In the genomic region with DNA sequence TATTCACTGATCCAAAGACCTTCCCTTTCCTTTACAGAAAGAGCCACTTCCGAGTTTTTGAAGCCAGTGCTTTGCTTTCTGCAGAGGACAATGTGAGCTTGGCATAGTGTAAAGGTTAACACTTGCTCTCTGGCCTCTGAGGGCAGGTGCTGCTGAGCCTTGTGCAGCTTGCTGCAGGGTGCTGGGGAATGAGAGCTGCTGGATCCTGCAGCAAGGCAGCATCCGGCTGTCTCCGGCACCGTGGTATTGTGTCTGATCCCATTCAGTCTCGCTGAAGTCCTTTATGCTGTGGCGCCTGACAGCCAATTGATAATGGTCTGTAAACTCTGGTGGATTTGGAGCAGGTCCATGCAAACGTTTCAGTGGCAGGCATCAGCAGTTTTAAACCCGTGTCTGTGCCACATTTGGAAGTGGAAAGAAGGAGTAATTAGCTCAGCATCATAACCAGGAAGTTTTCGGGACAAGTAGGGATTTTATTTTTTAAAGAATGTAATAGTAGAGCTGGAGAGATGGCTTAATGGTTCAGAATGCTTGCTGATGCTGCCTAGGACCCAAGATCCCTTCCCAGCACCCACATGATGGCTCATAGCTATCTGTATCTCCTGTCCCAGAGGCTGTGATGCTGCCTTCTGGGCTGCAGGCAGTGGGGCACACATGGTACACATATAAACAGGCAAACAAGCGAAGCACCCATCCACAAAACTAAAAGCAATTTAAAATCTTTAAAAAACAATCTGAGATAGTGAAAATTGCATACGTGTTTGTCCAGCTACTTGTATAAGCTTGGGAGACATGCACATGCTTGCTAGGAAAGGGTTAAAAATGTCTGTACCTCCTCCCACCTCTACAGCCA, we compare ENCODE assay signal across 8 mouse cellular contexts.
DNase-seq lines count a peak whose midpoint lies in the region; ATAC-seq lines count a peak whose summit lies in the region.

No protein-coding gene starts in this region.

- DNase-seq in heart, embryonic 10.5 days (ENCODE audit: low spot score), result no peak
- no peak for DNase-seq in heart, adult 8-10 months (ENCODE audit: low spot score)
- DNase-seq in forebrain, embryonic 10.5 days (ENCODE audit: extremely low spot score, low spot score), result no peak
- peak; percentile 63 for DNase-seq in midbrain, embryonic 14.5 days
- no peak for DNase-seq in natural killer cell, adult 2 months (ENCODE audit: low spot score in 2 of 2)
- no peak for DNase-seq in adrenal gland, adult (ENCODE audit: inconsistent age in 2 of 2, low spot score in 1 of 2)
- DNase-seq in ovary, adult 18-20 months (ENCODE audit: low spot score), result no peak

- H3K9me3 ChIP-seq in heart, embryonic 10.5 days, result no peaks in the 10 kb centered on the region
- peaks cover 3% of the 10 kb centered on the region; the same call in 1 of the 2 replicates for H3K9me3 ChIP-seq in forebrain, embryonic 10.5 days
- no peaks in the 10 kb centered on the region for H3K9me3 ChIP-seq in kidney, embryonic 15.5 days (replicated peaks)
- no peaks in the 10 kb centered on the region for H3K9me3 ChIP-seq in midbrain, embryonic 14.5 days (ENCODE audit: control insufficient read depth, low read length)

- peaks cover 18% of the 10 kb centered on the region for H3K4me1 ChIP-seq in heart, embryonic 10.5 days
- peaks cover 48% of the 10 kb centered on the region for H3K4me1 ChIP-seq in forebrain, embryonic 10.5 days
- peaks cover 39% of the 10 kb centered on the region for H3K4me1 ChIP-seq in kidney, embryonic 15.5 days
- H3K4me1 ChIP-seq in midbrain, embryonic 14.5 days (ENCODE audit: control insufficient read depth, insufficient read depth, low read length), result peaks cover 28% of the 10 kb centered on the region

- no peaks in the 10 kb centered on the region for H3K27me3 ChIP-seq in heart, embryonic 10.5 days (ENCODE audit: insufficient read depth, poor library complexity, severe bottlenecking)
- H3K27me3 ChIP-seq in forebrain, embryonic 10.5 days (ENCODE audit: poor library complexity, severe bottlenecking), result no peaks in the 10 kb centered on the region
- no peaks in the 10 kb centered on the region for H3K27me3 ChIP-seq in kidney, embryonic 15.5 days
- no peaks in the 10 kb centered on the region for H3K27me3 ChIP-seq in midbrain, embryonic 14.5 days (ENCODE audit: control insufficient read depth, insufficient read depth, low read length)

- peak overlapping the region; percentile 53 for H3K4me2 ChIP-seq in kidney, embryonic 15.5 days
- peak overlapping the region; percentile 47 for H3K4me2 ChIP-seq in midbrain, embryonic 14.5 days (ENCODE audit: low read length)

- peak; percentile 47 for ATAC-seq in kidney, embryonic 15.5 days (replicated peaks; ENCODE audit: low FRiP score)
- peak; percentile 48; the same call in 1 of the 2 replicates for ATAC-seq in midbrain, embryonic 14.5 days (ENCODE audit: low FRiP score, low TSS enrichment)

- no peaks in the 10 kb centered on the region; the same call in 1 of the 2 replicates for H3K36me3 ChIP-seq in heart, embryonic 10.5 days
- H3K36me3 ChIP-seq in forebrain, embryonic 10.5 days (replicated peaks), result no peaks in the 10 kb centered on the region; the same call in 1 of the 2 replicates
- H3K36me3 ChIP-seq in kidney, embryonic 15.5 days, result peaks cover 18% of the 10 kb centered on the region
- H3K36me3 ChIP-seq in midbrain, embryonic 14.5 days (ENCODE audit: control insufficient read depth, insufficient read depth, low read length), result no peaks in the 10 kb centered on the region

- peak overlapping the region; percentile 24; the same call in 1 of the 2 replicates for H3K9ac ChIP-seq in kidney, embryonic 15.5 days
- peak overlapping the region; percentile 20; the same call in 1 of the 2 replicates for H3K9ac ChIP-seq in midbrain, embryonic 14.5 days (replicated peaks; ENCODE audit: low read length)

- peak overlapping the region; percentile 43 for H3K4me3 ChIP-seq in heart, embryonic 10.5 days
- peak overlapping the region; percentile 37 for H3K4me3 ChIP-seq in forebrain, embryonic 10.5 days
- peak overlapping the region; percentile 33 for H3K4me3 ChIP-seq in kidney, embryonic 15.5 days (replicated peaks)
- H3K4me3 ChIP-seq in midbrain, embryonic 14.5 days (replicated peaks; ENCODE audit: low read depth, low read length), result 0 out of 2 replicates have a peak overlapping the region, but pooled peaks have one; percentile 5

- no peak overlapping the region for H3K27ac ChIP-seq in heart, embryonic 10.5 days
- peak overlapping the region; percentile 75 for H3K27ac ChIP-seq in forebrain, embryonic 10.5 days
- H3K27ac ChIP-seq in kidney, embryonic 15.5 days, result peak overlapping the region; percentile 80
- H3K27ac ChIP-seq in midbrain, embryonic 14.5 days (replicated peaks; ENCODE audit: low read depth, low read length), result no peak overlapping the region

- 16% methylated on average over 11 of the region's 11 CpGs for WGBS in heart, embryonic 10.5 days
- 7% methylated on average over 11 of the region's 11 CpGs for WGBS in forebrain, embryonic 10.5 days
- WGBS in kidney, embryonic 15.5 days, result 21% methylated on average over 11 of the region's 11 CpGs
- WGBS in midbrain, embryonic 14.5 days, result 8% methylated on average over 11 of the region's 11 CpGs

Comparison
In these comparisons a context has a peak if more than half of its experiments do, and no peak if none do; other contexts are left out.
1. H3K27ac ChIP-seq: peak in forebrain, embryonic 10.5 days (single experiment) and kidney, embryonic 15.5 days (single experiment); none in heart, embryonic 10.5 days (single experiment) and midbrain, embryonic 14.5 days (single experiment).
2. Peak in every context shown above with its lines, with median percentiles within 50 percentile points of each other: H3K4me3 ChIP-seq.